Mouse (Mus musculus): Measurements from ENCODE around the gene Pyurf. TPM values are rescaled to one million over a fixed set of nuclear protein-coding genes. Genes with fewer than 3 reads are reported as not detected.

Pyurf gene
- polyA plus RNA-seq, 1 experiment from 2014 or later = 17.9 TPM

- no peaks in the 10 kb centered on the region for H3K36me3 ChIP-seq
- no peak overlapping the region for H3K4me3 ChIP-seq (replicated peaks)
- 57% methylated on average over 1 of the region's 1 CpGs for WGBS
- ATAC-seq (ENCODE audit: insufficient number of reproducible peaks, insufficient read depth, low FRiP score, low TSS enrichment, low read depth) = no peak
- H3K27me3 ChIP-seq = no peaks in the 10 kb centered on the region
- no peak overlapping the region for H3K27ac ChIP-seq
- no peak overlapping the region for H3K4me2 ChIP-seq
- no peaks in the 10 kb centered on the region for H3K9me3 ChIP-seq
- H3K4me1 ChIP-seq (replicated peaks) = no peaks in the 10 kb centered on the region
- H3K9ac ChIP-seq (replicated peaks) = no peak overlapping the region
Observed at GRCm38 (mm10) chr6:57647256-57647655, 44.6 kb downstream of the Pyurf start.

- Histone ChIP-seq H3K9ac (replicated peaks) (no peak overlapping the region), H3K36me3 (no peaks in the 10 kb centered on the region), H3K4me1 (replicated peaks) (peaks cover 3% of the 10 kb centered on the region; the same call in 1 of the 2 replicates), H3K9me3 (no peaks in the 10 kb centered on the region), H3K4me2 (no peak overlapping the region), H3K27ac (peak overlapping the region; percentile 26; the same call in 1 of the 2 replicates), H3K27me3 (no peaks in the 10 kb centered on the region), H3K4me3 (replicated peaks) (no peak overlapping the region)
- ATAC-seq (ENCODE audit: insufficient number of reproducible peaks, insufficient read depth, low FRiP score, low TSS enrichment, low read depth) = peak; percentile 96
- 32% methylated on average over 4 of the region's 4 CpGs for WGBS
Observed at GRCm38 (mm10) chr6:57641789-57642188, 50.1 kb downstream of the Pyurf start.

GRCm38 (mm10) chr6:57639531-57639930, 52.3 kb downstream of the Pyurf start:
- Histone ChIP-seq H3K4me2 (no peak overlapping the region), H3K4me3 (replicated peaks) (no peak overlapping the region), H3K27ac (no peak overlapping the region), H3K36me3 (no peaks in the 10 kb centered on the region), H3K27me3 (no peaks in the 10 kb centered on the region), H3K9me3 (no peaks in the 10 kb centered on the region), H3K4me1 (replicated peaks) (peaks cover 3% of the 10 kb centered on the region; the same call in 1 of the 2 replicates), H3K9ac (replicated peaks) (no peak overlapping the region)
- no peak for ATAC-seq (ENCODE audit: insufficient number of reproducible peaks, insufficient read depth, low FRiP score, low TSS enrichment, low read depth)
- WGBS = 64% methylated on average over 1 of the region's 1 CpGs

Other genes with a start within 250 kb of the Pyurf start
- 5.2 and 6.3 TPM in 2 replicates for gene Ppm1k, start 156.6 kb downstream of the Pyurf start, polyA plus RNA-seq (2016; fragmentation: Nextera tagmentation; extraction: Ambion mirVana)
- gene Herc6, start 111.1 kb downstream of the Pyurf start, polyA plus RNA-seq (2016; fragmentation: Nextera tagmentation; extraction: Ambion mirVana) = 2.6 and 3.0 TPM in 2 replicates
- 37.3 and 37.4 TPM in 2 replicates for gene Lancl2, start 10.5 kb upstream of the Pyurf start, polyA plus RNA-seq (2016; fragmentation: Nextera tagmentation; extraction: Ambion mirVana)
- gene Vopp1, start 133.1 kb upstream of the Pyurf start, polyA plus RNA-seq (2016; fragmentation: Nextera tagmentation; extraction: Ambion mirVana) = 59.8 and 63.7 TPM in 2 replicates
- gene Vmn1r21, start 158.3 kb upstream of the Pyurf start, polyA plus RNA-seq (2016; fragmentation: Nextera tagmentation; extraction: Ambion mirVana) = 0.13 TPM in 1 of 2 replicates, not detected in the other
- gene Vmn1r22, start 215.9 kb upstream of the Pyurf start, polyA plus RNA-seq (2016; fragmentation: Nextera tagmentation; extraction: Ambion mirVana) = not detected in 2 replicates
- not detected in 2 replicates for gene Vmn1r23, start 234.8 kb upstream of the Pyurf start, polyA plus RNA-seq (2016; fragmentation: Nextera tagmentation; extraction: Ambion mirVana)